Mouse (Mus musculus): ENCODE results near the gene Sh3gl3. TPM values are rescaled to one million over a fixed set of nuclear protein-coding genes. Genes with fewer than 3 reads are reported as not detected.
"Not testable (repeated sequence)": the region's sequence is repeated elsewhere in the genome, so short reads cannot be mapped to it uniquely, and the experiment has no call there.

Gene Sh3gl3
- total and polyA plus RNA-seq, 3 experiments: not detected

DNA sequence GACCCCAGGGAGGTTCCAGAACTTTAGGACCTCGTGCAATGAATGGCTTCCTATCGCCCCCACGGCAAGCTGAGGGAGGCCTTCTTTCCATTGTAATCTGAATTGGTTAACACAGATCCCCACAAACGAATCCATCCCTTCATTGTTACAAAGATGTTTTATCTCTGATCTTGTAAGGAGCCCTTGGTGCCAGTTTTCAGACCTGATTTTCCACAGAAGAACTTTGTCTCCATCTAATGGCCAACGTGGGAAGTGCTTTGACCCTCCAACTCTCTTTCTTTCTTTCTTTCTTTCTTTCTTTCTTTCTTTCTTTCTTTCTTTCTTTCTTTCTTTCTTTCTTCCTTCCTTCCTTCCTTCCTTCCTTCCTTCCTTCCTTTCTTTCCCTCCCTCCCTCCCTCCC, 99.2 kb downstream of the Sh3gl3 start:
- H3K27ac ChIP-seq (ENCODE audit: insufficient read depth, low read depth); H3K9ac ChIP-seq (ENCODE audit: insufficient read depth, low read depth); H3K36me3 ChIP-seq (replicated peaks in 1 of 2; ENCODE audit: control insufficient read depth in 1 of 2, insufficient read depth in 1 of 2, low read length in 1 of 2); H3K4me1 ChIP-seq (ENCODE audit: control insufficient read depth in 1 of 2, insufficient read depth in 2 of 2); H3K9me3 ChIP-seq (replicated peaks; ENCODE audit: low read length); H3K4me3 ChIP-seq (replicated peaks in 1 of 3; ENCODE audit: low read depth in 2 of 3, low read length in 2 of 3, poor library complexity in 1 of 3); H3K4me2 ChIP-seq (ENCODE audit: insufficient read depth, low read depth, poor library complexity, severe bottlenecking); H3K79me2 ChIP-seq (replicated peaks; ENCODE audit: control insufficient read depth, extremely low read depth, insufficient read depth, poor library complexity, severe bottlenecking); dilution Hi-C loops (cut with MboI; ENCODE audit: extremely low pct_ligation_motif_present, extremely low pct_unique_long_range_greater_than_20kb, low sequenced_read_pairs): not testable (repeated sequence)
- peaks cover 17% of the 10 kb centered on the region for H3K27me3 ChIP-seq (replicated peaks)
- DNase-seq (ENCODE audit: extremely low read depth): peak; percentile 23
- in situ Hi-C loops (cut with MboI; ENCODE audit: low pct_ligation_motif_present, low pct_unique_long_range_greater_than_20kb, low sequenced_read_pairs): loop anchor here (25.0 kb wide), 1 partner anchor 486 kb away; the partner anchor contains the start of gene 3110040N11Rik
- TF ChIP-seq RAD21 (IDR thresholded peaks at IDR 0.05; ENCODE audit: low read depth, low read length) (peak; percentile 74), ZC3H11A (IDR thresholded peaks at IDR 0.05; ENCODE audit: low read depth, low read length) (peak; percentile 6; the same call in 1 of the 2 replicates), CTCF (conservative IDR thresholded peaks at IDR 0.05 in 1 of 2, IDR thresholded peaks at IDR 0.05 in 1 of 2; ENCODE audit: low read depth in 2 of 2, low read length in 2 of 2) (peak; percentile 71 to 72), SMC3 (IDR thresholded peaks at IDR 0.05; ENCODE audit: low read depth, low read length) (peak; percentile 47)

DNA sequence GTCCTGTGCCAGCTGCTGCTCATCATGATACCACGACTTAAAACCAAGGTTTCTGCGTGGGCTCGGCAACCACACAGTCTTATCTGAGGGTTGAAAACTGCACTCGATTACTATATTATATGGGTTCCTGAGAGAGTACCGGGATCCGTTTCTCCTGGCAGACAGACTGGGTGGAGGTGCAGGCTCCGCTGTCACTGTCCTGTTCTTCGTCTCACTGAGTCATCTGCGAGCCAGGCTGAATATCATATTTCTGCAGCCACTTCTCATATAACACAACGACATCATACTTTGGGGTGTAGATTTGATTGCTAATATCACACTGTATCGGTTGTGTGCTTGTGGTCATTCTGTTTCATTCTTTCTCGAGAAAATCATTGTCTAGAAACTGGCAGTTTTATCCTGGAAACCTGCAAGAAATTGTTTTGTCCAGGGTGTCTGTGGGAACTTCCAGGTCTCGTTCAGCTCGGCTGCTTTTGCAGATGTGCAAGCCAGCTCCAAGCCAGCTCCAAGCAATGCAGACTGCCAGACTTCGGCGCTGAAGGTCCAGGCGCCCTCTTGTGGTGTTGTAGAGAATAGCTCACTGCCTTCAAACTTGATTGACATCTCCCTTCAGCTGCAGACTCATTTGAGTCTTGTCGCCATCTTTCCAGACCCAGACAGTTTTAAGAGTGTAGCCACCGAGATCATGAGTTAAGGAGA, 100.5 kb downstream of the Sh3gl3 start:
- dilution Hi-C loops (cut with MboI; ENCODE audit: extremely low pct_ligation_motif_present, extremely low pct_unique_long_range_greater_than_20kb, low sequenced_read_pairs): no loop called here
- TF ChIP-seq USF2 (conservative IDR thresholded peaks at IDR 0.05; ENCODE audit: low read depth, low read length) (no peak), TBP (conservative IDR thresholded peaks at IDR 0.05; ENCODE audit: low read depth, low read length) (no peak), SMC3 (IDR thresholded peaks at IDR 0.05; ENCODE audit: low read depth, low read length) (peak; percentile 58), RCOR1 (conservative IDR thresholded peaks at IDR 0.05; ENCODE audit: low read depth, low read length) (no peak), ZC3H11A (IDR thresholded peaks at IDR 0.05; ENCODE audit: low read depth, low read length) (no peak), CTCF (conservative IDR thresholded peaks at IDR 0.05 in 1 of 2, IDR thresholded peaks at IDR 0.05 in 1 of 2; ENCODE audit: low read depth in 2 of 2, low read length in 2 of 2) (peak; percentile 77 to 83), E2F4 (IDR thresholded peaks at IDR 0.05; ENCODE audit: insufficient replicate concordance, low read depth, low read length) (no peak), RAD21 (IDR thresholded peaks at IDR 0.05; ENCODE audit: low read depth, low read length) (peak; percentile 31), UBTF (IDR thresholded peaks at IDR 0.05; ENCODE audit: low read depth, low read length) (no peak), NELFE (IDR thresholded peaks at IDR 0.05; ENCODE audit: low read depth, low read length) (0 out of 2 replicates have a peak, but pooled peaks have one; percentile 41)
- no peak overlapping the region for H3K4me2 ChIP-seq (ENCODE audit: insufficient read depth, low read depth, poor library complexity, severe bottlenecking)
- H3K36me3 ChIP-seq (replicated peaks in 1 of 2; ENCODE audit: control insufficient read depth in 1 of 2, insufficient read depth in 1 of 2, low read length in 1 of 2): no peaks in the 10 kb centered on the region
- H3K4me1 ChIP-seq (ENCODE audit: control insufficient read depth in 1 of 2, insufficient read depth in 2 of 2): peaks cover 0 to 4% of the 10 kb centered on the region in 2 experiments; a peak in 1 of 4 replicates
- H3K9me3 ChIP-seq (replicated peaks; ENCODE audit: low read length): no peaks in the 10 kb centered on the region
- no peak overlapping the region for H3K9ac ChIP-seq (ENCODE audit: insufficient read depth, low read depth)
- peak; percentile 62 for DNase-seq (ENCODE audit: extremely low read depth)
- H3K27me3 ChIP-seq (replicated peaks): peaks cover 13% of the 10 kb centered on the region
- no peaks in the 10 kb centered on the region for H3K79me2 ChIP-seq (replicated peaks; ENCODE audit: control insufficient read depth, extremely low read depth, insufficient read depth, poor library complexity, severe bottlenecking)
- H3K27ac ChIP-seq (ENCODE audit: insufficient read depth, low read depth): no peak overlapping the region
- in situ Hi-C loops (cut with MboI; ENCODE audit: low pct_ligation_motif_present, low pct_unique_long_range_greater_than_20kb, low sequenced_read_pairs): loop anchor here (25.0 kb wide), 1 partner anchor 487 kb away; the partner anchor contains the start of gene 3110040N11Rik
- H3K4me3 ChIP-seq (replicated peaks in 1 of 3; ENCODE audit: low read depth in 2 of 3, low read length in 2 of 3, poor library complexity in 1 of 3): no peak overlapping the region

GRCm38 (mm10) chr7:82274975-82275374, 101.3 kb downstream of the Sh3gl3 start:
- Histone ChIP-seq H3K36me3 (replicated peaks in 1 of 2; ENCODE audit: control insufficient read depth in 1 of 2, insufficient read depth in 1 of 2, low read length in 1 of 2) (no peaks in the 10 kb centered on the region), H3K4me2 (ENCODE audit: insufficient read depth, low read depth, poor library complexity, severe bottlenecking) (no peak overlapping the region), H3K27me3 (replicated peaks) (peaks cover 9% of the 10 kb centered on the region), H3K4me1 (ENCODE audit: control insufficient read depth in 1 of 2, insufficient read depth in 2 of 2) (peaks cover 0 to 4% of the 10 kb centered on the region in 2 experiments; a peak in 1 of 4 replicates), H3K9me3 (replicated peaks; ENCODE audit: low read length) (no peaks in the 10 kb centered on the region), H3K27ac (ENCODE audit: insufficient read depth, low read depth) (no peak overlapping the region), H3K9ac (ENCODE audit: insufficient read depth, low read depth) (no peak overlapping the region), H3K79me2 (replicated peaks; ENCODE audit: control insufficient read depth, extremely low read depth, insufficient read depth, poor library complexity, severe bottlenecking) (no peaks in the 10 kb centered on the region), H3K4me3 (replicated peaks in 1 of 3; ENCODE audit: low read depth in 2 of 3, low read length in 2 of 3, poor library complexity in 1 of 3) (no peak overlapping the region)
- no peak for DNase-seq (ENCODE audit: extremely low read depth)
- dilution Hi-C loops (cut with MboI; ENCODE audit: extremely low pct_ligation_motif_present, extremely low pct_unique_long_range_greater_than_20kb, low sequenced_read_pairs) (no loop called here), in situ Hi-C loops (cut with MboI; ENCODE audit: low pct_ligation_motif_present, low pct_unique_long_range_greater_than_20kb, low sequenced_read_pairs) (loop anchor here (25.0 kb wide), 1 partner anchor 488 kb away; the partner anchor contains the start of gene 3110040N11Rik)
- TF ChIP-seq E2F4 (IDR thresholded peaks at IDR 0.05; ENCODE audit: insufficient replicate concordance, low read depth, low read length) (no peak), ZKSCAN1 (IDR thresholded peaks at IDR 0.05; ENCODE audit: borderline replicate concordance, low read depth, low read length) (no peak), KAT2A (IDR thresholded peaks at IDR 0.05; ENCODE audit: insufficient replicate concordance, low read length) (no peak), TBP (conservative IDR thresholded peaks at IDR 0.05; ENCODE audit: low read depth, low read length) (no peak)

Measured in CH12.LX (cell line).